Mouse (Mus musculus) C2C12 (cell line): ENCODE measurements around the gene Gorasp1. TPM values are rescaled to one million over a fixed set of nuclear protein-coding genes. Genes with fewer than 3 reads are reported as not detected.

ENCODE experiments used
- H3K27me3 ChIP-seq: one replicate; pipeline ENCODE4 v1.6.1; 2011; ENCODE audit not compliant: control insufficient read depth, insufficient read depth, insufficient read length
- H3K36me3 ChIP-seq: one replicate; pipeline ENCODE4 v1.6.1; 2011; ENCODE audit not compliant: control insufficient read depth, insufficient read depth
- H3K4me3 ChIP-seq: one replicate; pipeline ENCODE4 v1.5.1; 2011; ENCODE audit warnings: mild to moderate bottlenecking, control low read depth; ENCODE audit not compliant: poor library complexity, insufficient read depth, severe bottlenecking
- H3K79me2 ChIP-seq: one replicate; pipeline ENCODE4 v1.6.1; 2011; ENCODE audit not compliant: control insufficient read depth, insufficient read depth
- H3K79me3 ChIP-seq: one replicate; pipeline ENCODE4 v1.6.1; 2011; ENCODE audit warnings: low read depth, control low read depth
- H3ac ChIP-seq: one replicate; pipeline ENCODE3; 2011; ENCODE audit warnings: low read depth; ENCODE audit not compliant: control insufficient read depth, insufficient read length
- CEBPB ChIP-seq: IDR thresholded peaks from one replicate; pipeline ENCODE4 v1.6.1; 2011; ENCODE audit warnings: low read depth, mild to moderate bottlenecking, control low read depth, moderate library complexity
- CTCF ChIP-seq: IDR thresholded peaks from one replicate; pipeline ENCODE4 v1.5.1; 2011; ENCODE audit not compliant: control insufficient read depth, insufficient read depth, insufficient read length
- FOSL1 ChIP-seq: IDR thresholded peaks from one replicate; pipeline ENCODE4 v1.8.0; 2011; ENCODE audit warnings: mild to moderate bottlenecking, low read length; ENCODE audit not compliant: poor library complexity, insufficient read depth, severe bottlenecking
- MAX ChIP-seq: IDR thresholded peaks from one replicate; pipeline ENCODE4 v1.6.1; 2011; ENCODE audit warnings: mild to moderate bottlenecking, control low read depth
- MYOD1 ChIP-seq: IDR thresholded peaks from one replicate; pipeline ENCODE4 v1.6.1; 2011; ENCODE audit warnings: low read depth; ENCODE audit not compliant: control insufficient read depth, insufficient read length
- MYOG ChIP-seq: IDR thresholded peaks from one replicate; pipeline ENCODE4 v1.6.1; 2011; ENCODE audit not compliant: control insufficient read depth, insufficient read length; ENCODE audit errors: extremely low read depth
- USF1 ChIP-seq: IDR thresholded peaks from one replicate; pipeline ENCODE4 v1.6.1; 2011; ENCODE audit warnings: low read depth, mild to moderate bottlenecking, control low read depth, moderate library complexity
- polyA plus RNA-seq: library from polyadenylated mRNA; unstranded; fragments of >200 nt; fragmentation: generic; extraction: Trizol; gene quantifications from one replicate; pipeline ENCODE4 v1.2.1, GENCODE M21; 2012; ENCODE audit warnings: missing spikeins

Gorasp1 gene
- polyA plus RNA-seq, 1 experiment, result 11.0 TPM

- Histone ChIP-seq H3K4me3 (no peak overlapping the region), H3K79me2 (peaks cover 64% of the 10 kb centered on the region), H3K36me3 (peaks cover 29% of the 10 kb centered on the region), H3K79me3 (peaks cover 43% of the 10 kb centered on the region), H3ac (no peak overlapping the region), H3K27me3 (no peaks in the 10 kb centered on the region)
- TF ChIP-seq CEBPB, result no peak
- no peak for TF ChIP-seq USF1
- TF ChIP-seq MYOD1, result no peak
- TF ChIP-seq MAX, result no peak
Measured at GRCm38 (mm10) chr9:119978811-119979441, 41.6 kb upstream of the Gorasp1 start.

DNA sequence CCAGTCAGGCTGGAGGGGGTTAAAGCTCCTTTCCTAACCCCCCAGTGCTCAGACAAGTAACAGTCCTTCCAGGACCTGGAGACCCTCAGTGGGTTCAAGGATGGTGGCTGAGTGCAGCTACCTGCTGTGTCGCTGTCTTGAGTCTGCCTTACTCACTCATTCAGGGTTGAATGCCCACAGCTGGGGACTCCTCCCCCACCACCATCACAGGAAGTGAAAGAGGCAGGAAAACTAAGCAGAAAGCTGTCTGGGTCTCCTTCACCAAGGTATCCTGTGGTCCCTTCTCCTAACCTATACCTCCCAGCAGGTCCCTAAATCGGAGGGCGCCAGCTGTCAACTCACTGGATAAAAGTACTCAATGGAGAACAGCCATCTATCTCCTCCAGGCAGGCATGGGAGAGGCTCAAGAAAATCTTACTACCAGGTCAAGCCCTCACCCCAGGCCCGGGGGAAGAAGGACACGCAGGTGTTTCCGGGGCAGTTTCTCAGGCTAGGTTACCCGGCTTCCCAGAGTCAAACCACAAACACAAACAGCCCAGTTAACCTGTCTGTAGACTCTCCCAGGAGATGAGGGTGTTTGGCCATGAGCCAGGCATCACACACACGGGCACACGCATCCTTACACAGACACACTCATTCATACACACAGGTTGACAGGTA, 40.9 kb upstream of the Gorasp1 start:
- H3ac ChIP-seq, result no peak overlapping the region
- no peaks in the 10 kb centered on the region for H3K27me3 ChIP-seq
- TF ChIP-seq MYOD1 (no peak), MAX (no peak), MYOG (no peak), FOSL1 (no peak), CTCF (no peak), CEBPB (no peak), USF1 (no peak)
- peaks cover 35% of the 10 kb centered on the region for H3K36me3 ChIP-seq
- H3K79me3 ChIP-seq, result peaks cover 43% of the 10 kb centered on the region
- H3K79me2 ChIP-seq, result peaks cover 64% of the 10 kb centered on the region
- no peak overlapping the region for H3K4me3 ChIP-seq

DNA sequence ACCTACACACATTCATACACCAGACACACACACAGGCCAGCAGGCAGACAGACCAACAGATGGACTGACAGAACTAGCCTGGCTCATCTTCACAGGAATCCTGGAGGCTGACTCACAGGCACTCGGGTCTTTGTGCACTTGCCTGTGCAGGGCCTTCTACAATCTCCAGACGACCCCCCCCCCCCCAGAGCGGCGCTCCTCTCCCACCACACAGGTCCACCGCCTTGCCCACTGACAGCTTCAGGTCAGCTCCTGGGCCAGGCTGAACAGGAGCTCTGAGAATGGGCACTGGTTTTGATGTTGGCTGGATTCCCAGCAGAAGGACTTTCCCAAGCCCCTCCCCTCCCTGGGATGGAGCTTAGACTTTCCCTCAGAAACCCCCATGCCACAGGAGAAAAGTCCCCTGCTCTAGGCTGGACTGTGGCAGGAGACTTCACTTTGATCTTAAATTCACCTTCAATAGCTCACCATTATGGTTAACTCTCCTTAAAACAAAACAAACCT, 40.2 kb upstream of the Gorasp1 start:
- no peak overlapping the region for H3ac ChIP-seq
- no peaks in the 10 kb centered on the region for H3K27me3 ChIP-seq
- TF ChIP-seq MYOD1 (no peak), MYOG (no peak), FOSL1 (no peak), CTCF (no peak), CEBPB (no peak), MAX (no peak), USF1 (no peak)
- H3K79me3 ChIP-seq, result peaks cover 43% of the 10 kb centered on the region
- no peak overlapping the region for H3K4me3 ChIP-seq
- H3K36me3 ChIP-seq, result peaks cover 41% of the 10 kb centered on the region
- H3K79me2 ChIP-seq, result peaks cover 61% of the 10 kb centered on the region

- H3K79me3 ChIP-seq, result peaks cover 37% of the 10 kb centered on the region
- peaks cover 54% of the 10 kb centered on the region for H3K79me2 ChIP-seq
- no peak overlapping the region for H3K4me3 ChIP-seq
- no peaks in the 10 kb centered on the region for H3K27me3 ChIP-seq
- no peak overlapping the region for H3ac ChIP-seq
- no peak for TF ChIP-seq MAX
- TF ChIP-seq MYOD1, result no peak
- no peak for TF ChIP-seq CEBPB
- TF ChIP-seq CTCF, result no peak
- no peak for TF ChIP-seq USF1
- no peak for TF ChIP-seq MYOG
- TF ChIP-seq FOSL1, result no peak
- peaks cover 48% of the 10 kb centered on the region for H3K36me3 ChIP-seq
Measured at GRCm38 (mm10) chr9:119976704-119977556, 39.6 kb upstream of the Gorasp1 start.

GRCm38 (mm10) chr9:119975286-119975685, 37.9 kb upstream of the Gorasp1 start:
- TF ChIP-seq CTCF (no peak), MYOD1 (no peak), FOSL1 (no peak), MYOG (no peak)
- H3K79me3 ChIP-seq, result peaks cover 29% of the 10 kb centered on the region
- peaks cover 48% of the 10 kb centered on the region for H3K36me3 ChIP-seq
- H3K4me3 ChIP-seq, result no peak overlapping the region
- peaks cover 40% of the 10 kb centered on the region for H3K79me2 ChIP-seq
- no peak overlapping the region for H3ac ChIP-seq
- no peaks in the 10 kb centered on the region for H3K27me3 ChIP-seq
